Comparison of ENCODE assay signal across 23 mouse cellular contexts in the genomic region with DNA sequence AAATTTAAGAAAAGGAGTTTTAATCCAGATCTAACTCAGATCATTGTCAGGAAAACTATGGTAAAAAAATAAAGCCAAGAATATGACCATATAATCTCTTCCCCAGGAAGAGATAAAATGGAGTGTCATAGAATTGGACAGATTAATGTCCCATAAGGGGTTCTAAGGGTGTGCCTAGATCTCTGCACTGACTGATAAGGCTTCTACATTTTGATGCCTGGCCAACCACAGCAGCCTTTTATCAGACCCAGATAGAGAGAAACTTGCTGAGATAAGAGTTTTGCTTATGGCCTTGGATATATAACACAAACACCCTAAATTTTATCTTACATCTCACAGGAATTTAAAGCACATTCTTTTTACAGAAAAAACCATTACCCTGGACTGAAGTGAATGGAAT.
DNase-seq lines count a peak whose midpoint lies in the region; ATAC-seq and TF ChIP-seq lines count a peak whose summit lies in the region.
"Had no signal": no experiment of that assay in that cellular context is flagged by ENCODE, and none has a peak within 500 bp of the region (broad histone marks: within the 10 kb centered on the region; RNA-seq: fewer than 3 reads in every experiment).

No protein-coding gene starts in this region.

- no peak for DNase-seq in kidney, postnatal 4 days
- DNase-seq in kidney, postnatal 0 days (ENCODE audit: low spot score) = peak; percentile 24
- no peak for DNase-seq in kidney, postnatal 36 days
- peak; percentile 68 for DNase-seq in 416B (ENCODE audit: low read depth)
- no peak for DNase-seq in G1E (ENCODE audit: low spot score)
- DNase-seq in midbrain, embryonic 11.5 days (ENCODE audit: low spot score, missing footprints) = no peak
- DNase-seq: adrenal gland, adult 2 months; adrenal gland, adult 8-10 months; adrenal gland, postnatal 10 days; adrenal gland, postnatal 14 days; adrenal gland, postnatal 25 days; adrenal gland, postnatal 36 days; B cell, adult 2 months; cerebellum, adult 11 months; cerebellum, adult 11-12 months; cerebellum, adult 18-20 months; cerebellum, adult 2 months had no signal

- no peak for TF ChIP-seq CTCF in kidney, postnatal 0 days (IDR thresholded peaks at IDR 0.05; ENCODE audit: low read depth)
- no peak for TF ChIP-seq CTCF in G1E (IDR thresholded peaks at IDR 0.05; ENCODE audit: low read depth, low read length)

- no peaks in the 10 kb centered on the region for H3K4me1 ChIP-seq in kidney, embryonic 15.5 days
- no peaks in the 10 kb centered on the region for H3K4me1 ChIP-seq in kidney, postnatal 0 days (replicated peaks; ENCODE audit: insufficient read depth, low read length)
- no peaks in the 10 kb centered on the region for H3K4me1 ChIP-seq in G1E (ENCODE audit: insufficient read depth, low read depth, low read length)
- H3K4me1 ChIP-seq in midbrain, embryonic 11.5 days (ENCODE audit: control insufficient read depth, insufficient read depth, low read length) = no peaks in the 10 kb centered on the region

- ATAC-seq in kidney, embryonic 15.5 days (replicated peaks; ENCODE audit: low FRiP score) = 0 out of 2 replicates have a peak, but pooled peaks have one; percentile 58
- ATAC-seq in kidney, postnatal 0 days (replicated peaks; ENCODE audit: low FRiP score, low read depth) = no peak
- peak; percentile 60 for ATAC-seq in G1E (ENCODE audit: extremely low read depth, insufficient number of reproducible peaks, low FRiP score, poor library complexity, severe bottlenecking)
- no peak for ATAC-seq in megakaryocyte progenitor cell, adult 5-6 weeks (replicated peaks; ENCODE audit: poor library complexity)
- ATAC-seq in midbrain, embryonic 11.5 days (ENCODE audit: low FRiP score) = no peak
- ATAC-seq: activated CD4-positive, CD25-positive, alpha-beta regulatory T cell, adult 4 months; CD4-positive, CD25-positive, alpha-beta regulatory T cell, adult 4 months; Patski had no signal

- H3K36me3 ChIP-seq in kidney, embryonic 15.5 days = no peaks in the 10 kb centered on the region
- H3K36me3 ChIP-seq in kidney, postnatal 0 days (ENCODE audit: insufficient read depth, low read length) = no peaks in the 10 kb centered on the region
- no peaks in the 10 kb centered on the region for H3K36me3 ChIP-seq in G1E (replicated peaks)
- no peaks in the 10 kb centered on the region for H3K36me3 ChIP-seq in midbrain, embryonic 11.5 days (ENCODE audit: control insufficient read depth, insufficient read depth, low read length)

- no peaks in the 10 kb centered on the region for H3K27me3 ChIP-seq in kidney, embryonic 15.5 days
- H3K27me3 ChIP-seq in kidney, postnatal 0 days (ENCODE audit: insufficient read depth, low read length) = no peaks in the 10 kb centered on the region
- H3K27me3 ChIP-seq in G1E (ENCODE audit: insufficient read depth, low read length) = no peaks in the 10 kb centered on the region; the same call in 1 of the 2 replicates
- H3K27me3 ChIP-seq in midbrain, embryonic 11.5 days (ENCODE audit: control insufficient read depth, insufficient read depth, low read length) = no peaks in the 10 kb centered on the region
- H3K27me3 ChIP-seq: CH12.LX, Patski had no signal

- H3K9me3 ChIP-seq in kidney, embryonic 15.5 days (replicated peaks) = no peaks in the 10 kb centered on the region
- H3K9me3 ChIP-seq in kidney, postnatal 0 days (replicated peaks; ENCODE audit: low read length) = no peaks in the 10 kb centered on the region
- no peaks in the 10 kb centered on the region for H3K9me3 ChIP-seq in G1E (replicated peaks)
- no peaks in the 10 kb centered on the region for H3K9me3 ChIP-seq in midbrain, embryonic 11.5 days (ENCODE audit: control insufficient read depth, low read length)

- H3K27ac ChIP-seq in kidney, embryonic 15.5 days = no peak overlapping the region
- no peak overlapping the region for H3K27ac ChIP-seq in kidney, postnatal 0 days
- no peak overlapping the region for H3K27ac ChIP-seq in midbrain, embryonic 11.5 days (ENCODE audit: low read depth, low read length)

- no peak overlapping the region for H3K4me3 ChIP-seq in kidney, embryonic 15.5 days (replicated peaks)
- H3K4me3 ChIP-seq in kidney, postnatal 0 days (replicated peaks; ENCODE audit: low read depth, low read length) = no peak overlapping the region
- H3K4me3 ChIP-seq in G1E (ENCODE audit: low read depth, low read length) = no peak overlapping the region
- no peak overlapping the region for H3K4me3 ChIP-seq in midbrain, embryonic 11.5 days (ENCODE audit: low read depth, low read length)

- no peak overlapping the region for H3K9ac ChIP-seq in kidney, embryonic 15.5 days
- H3K9ac ChIP-seq in kidney, postnatal 0 days (ENCODE audit: low read depth, low read length) = no peak overlapping the region
- no peak overlapping the region for H3K9ac ChIP-seq in midbrain, embryonic 11.5 days (ENCODE audit: low read length)

- H3K4me2 ChIP-seq in kidney, embryonic 15.5 days = no peak overlapping the region
- H3K4me2 ChIP-seq in kidney, postnatal 0 days (ENCODE audit: low read length) = no peak overlapping the region
- H3K4me2 ChIP-seq in midbrain, embryonic 11.5 days = no peak overlapping the region

Comparison
In these comparisons a context has a peak if more than half of its experiments do, and no peak if none do; other contexts are left out.
1. ATAC-seq: peak in kidney, embryonic 15.5 days (single experiment) and G1E (single experiment); none in kidney, postnatal 0 days (single experiment), megakaryocyte progenitor cell, adult 5-6 weeks (single experiment) and midbrain, embryonic 11.5 days (single experiment).
2. DNase-seq: peak in kidney, postnatal 0 days (single experiment) and 416B (single experiment); none in kidney, postnatal 4 days (0 of 2), kidney, postnatal 36 days (0 of 2), G1E (single experiment) and midbrain, embryonic 11.5 days (single experiment).